Mouse (Mus musculus) cerebellum, adult 8-10 months (tissue): ENCODE results near the gene Heatr5a.

Experiments used
- DNase-seq: peaks from one replicate; pipeline ENCODE4 v3.0.0; 2022

Gene Heatr5a

DNA sequence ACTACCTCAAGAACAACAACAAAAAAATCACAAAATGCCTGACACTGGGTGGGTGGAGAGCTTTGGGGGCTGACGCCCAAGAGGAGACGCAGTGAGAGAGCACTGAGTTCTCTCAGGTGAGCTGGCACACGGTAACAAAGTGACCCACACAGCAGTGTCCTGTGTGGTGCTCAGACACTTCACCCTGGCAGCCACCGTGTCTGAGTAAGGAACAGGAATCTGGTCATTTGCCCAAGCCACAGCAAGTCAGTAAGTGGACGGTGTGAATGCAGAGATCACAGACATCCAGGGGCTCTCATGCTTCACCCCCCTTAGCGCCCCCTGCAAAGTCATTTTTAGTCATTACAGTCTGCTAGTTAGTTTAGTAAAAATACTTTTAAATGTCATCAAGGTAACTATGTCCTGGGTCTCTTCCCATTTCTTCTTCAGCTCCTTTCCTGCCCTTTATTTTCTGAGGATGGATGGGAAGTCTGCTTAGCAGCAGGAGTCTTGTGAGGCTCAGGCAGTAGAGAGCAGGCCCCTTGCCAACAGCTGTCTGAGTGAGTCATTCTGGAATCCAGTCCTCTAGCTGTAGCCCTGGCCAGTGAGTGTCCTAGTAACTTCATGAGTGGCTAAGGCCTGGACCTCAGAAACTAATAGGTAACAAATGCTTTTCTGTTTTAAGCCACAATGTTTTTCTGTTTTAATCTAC is 88.4 kb downstream of the Heatr5a start:
- DNase-seq: peak; percentile 39

GRCm38 (mm10) chr12:51881775-51882174 is 89.3 kb downstream of the Heatr5a start:
- no peak for DNase-seq

DNA sequence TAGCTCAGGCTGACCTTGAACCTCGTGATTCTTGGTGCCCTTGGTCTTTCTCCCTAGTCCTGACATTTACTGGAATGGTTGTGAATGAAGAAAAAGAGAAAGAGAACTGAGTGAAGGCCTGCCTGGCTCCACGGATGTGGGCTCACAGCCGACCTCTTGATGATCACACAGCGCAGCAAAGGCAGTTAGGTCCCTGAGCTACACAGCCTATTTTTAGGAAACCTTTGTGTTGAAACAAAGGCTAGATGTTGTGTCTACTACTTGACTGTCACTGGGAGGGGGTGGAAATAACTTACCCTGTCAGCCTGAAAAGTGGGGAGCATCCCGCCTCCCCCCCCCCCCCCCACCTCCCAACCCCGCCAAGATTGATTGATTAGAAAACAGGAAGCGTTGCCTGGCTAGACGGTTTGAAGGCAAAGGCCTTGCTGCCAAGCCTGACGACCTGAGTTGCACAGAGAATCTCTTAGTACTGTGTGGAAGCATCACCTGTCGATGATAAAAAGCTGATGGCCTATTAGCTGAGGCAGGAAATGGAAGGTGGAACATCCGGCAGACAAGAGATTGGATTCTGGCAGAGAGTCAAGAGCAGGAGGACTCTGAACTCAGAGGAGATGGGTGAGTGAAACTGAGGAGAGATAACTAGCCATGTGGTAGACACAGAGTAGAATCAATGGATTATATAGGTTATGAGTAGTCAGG is 99.5 kb downstream of the Heatr5a start:
- DNase-seq: no peak

GRCm38 (mm10) chr12:51869511-51869910 is 101.6 kb downstream of the Heatr5a start:
- DNase-seq: no peak

DNA sequence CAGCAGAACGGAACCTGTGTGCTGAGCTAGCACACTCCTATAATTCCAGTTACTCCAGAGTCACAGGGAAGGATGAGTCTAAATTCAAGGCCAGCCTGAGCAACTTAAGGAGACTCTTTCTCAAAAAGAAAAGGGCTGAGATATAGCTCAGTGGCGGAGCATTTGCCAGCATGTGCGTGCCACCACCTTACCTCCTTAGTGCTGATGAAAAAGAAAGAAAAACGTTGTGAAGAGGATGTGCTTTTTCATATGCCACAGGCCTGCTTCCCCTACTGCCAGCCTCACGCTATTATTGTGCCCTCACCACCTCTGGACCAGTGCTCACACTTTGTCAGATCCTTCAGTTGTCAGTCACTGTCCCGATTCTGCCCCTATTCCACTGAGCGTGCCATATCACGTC is 104.0 kb downstream of the Heatr5a start:
- no peak for DNase-seq

- DNase-seq: no peak
These were observed 104.8 kb downstream of the Heatr5a start for GRCm38 (mm10) chr12:51866226-51866910.

- DNase-seq: no peak
These were observed 105.3 kb downstream of the Heatr5a start for GRCm38 (mm10) chr12:51865790-51866179.

DNA sequence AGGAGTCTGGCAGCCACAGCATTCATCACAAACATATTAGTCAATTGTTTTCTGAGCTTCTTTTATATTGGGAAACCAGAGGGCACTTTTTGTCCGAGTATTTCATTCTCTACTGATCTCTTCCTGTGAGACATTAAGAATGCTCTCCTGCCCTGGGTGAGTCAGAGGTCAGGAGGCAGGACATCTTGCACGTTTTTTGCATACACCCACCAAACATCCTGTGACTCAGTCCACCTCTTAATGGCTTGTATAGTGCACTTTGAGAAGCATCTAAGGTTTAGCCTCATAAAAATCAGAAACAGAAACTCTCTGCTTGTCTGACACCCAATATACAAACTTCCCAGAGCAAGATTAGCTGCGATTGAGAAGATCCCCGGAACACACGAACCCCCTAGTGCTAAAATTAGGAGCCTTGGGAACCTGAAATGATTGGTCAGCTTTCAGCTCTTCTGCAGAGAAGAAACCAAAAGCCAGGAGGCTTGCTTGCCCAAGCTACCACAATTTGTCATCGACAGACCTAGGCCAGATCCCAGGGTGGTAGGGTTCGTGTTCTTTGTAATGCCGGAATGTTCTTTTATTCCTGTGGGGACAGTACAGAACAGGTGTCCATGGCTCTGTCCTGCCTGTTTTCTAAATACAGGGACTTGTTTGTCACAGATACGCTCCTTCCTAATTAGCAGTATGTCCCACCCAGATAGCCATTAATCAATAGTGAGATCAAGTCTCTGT is 105.9 kb downstream of the Heatr5a start:
- no peak for DNase-seq

- DNase-seq: no peak
These were observed 107.8 kb downstream of the Heatr5a start for GRCm38 (mm10) chr12:51863116-51864002.

- DNase-seq: no peak
These were observed 112.7 kb downstream of the Heatr5a start for GRCm38 (mm10) chr12:51858134-51859028.

DNA sequence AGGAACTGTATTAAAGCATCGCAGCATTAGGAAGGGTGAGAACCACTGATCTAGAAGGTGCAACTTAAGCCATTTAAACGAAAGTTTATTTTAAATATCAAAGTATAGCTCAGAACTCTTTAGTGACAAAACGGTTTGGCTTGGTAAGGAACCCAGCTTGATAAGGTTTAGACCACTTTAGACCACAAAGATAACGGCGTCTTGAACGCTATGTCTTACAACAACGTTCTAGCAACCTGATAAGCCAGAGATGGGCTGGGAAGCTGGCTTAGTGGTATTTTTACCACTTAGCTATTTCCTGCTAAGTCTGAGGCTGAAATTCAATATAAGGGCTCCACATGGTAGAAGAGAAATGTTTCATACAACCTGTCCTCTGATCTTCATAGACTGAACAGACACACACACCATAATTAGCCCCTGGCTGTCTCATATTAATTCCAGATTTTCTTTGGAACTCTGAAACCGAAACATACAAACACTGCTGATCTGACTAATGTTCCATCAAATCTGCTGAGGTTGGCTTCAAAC is 114.3 kb downstream of the Heatr5a start:
- no peak for DNase-seq

DNA sequence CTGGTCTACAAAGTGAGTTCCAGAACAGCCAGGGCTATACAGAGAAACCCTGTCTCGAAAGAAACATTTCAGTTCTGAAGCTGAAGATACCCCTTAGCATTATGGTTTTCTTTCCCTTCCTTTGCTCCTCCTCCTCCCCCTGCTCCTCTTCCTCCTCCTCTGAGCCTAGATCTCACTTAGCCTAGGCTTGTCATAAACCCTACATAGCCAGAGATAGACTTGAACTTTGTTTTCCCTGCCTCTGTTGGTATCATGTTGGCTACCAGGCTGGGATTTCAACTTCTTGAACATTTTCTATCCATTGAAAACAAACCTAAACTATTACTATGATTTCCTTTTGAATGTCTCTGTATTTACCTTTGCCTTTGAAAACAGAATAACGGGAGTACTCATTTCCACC is 115.2 kb downstream of the Heatr5a start:
- no peak for DNase-seq

DNA sequence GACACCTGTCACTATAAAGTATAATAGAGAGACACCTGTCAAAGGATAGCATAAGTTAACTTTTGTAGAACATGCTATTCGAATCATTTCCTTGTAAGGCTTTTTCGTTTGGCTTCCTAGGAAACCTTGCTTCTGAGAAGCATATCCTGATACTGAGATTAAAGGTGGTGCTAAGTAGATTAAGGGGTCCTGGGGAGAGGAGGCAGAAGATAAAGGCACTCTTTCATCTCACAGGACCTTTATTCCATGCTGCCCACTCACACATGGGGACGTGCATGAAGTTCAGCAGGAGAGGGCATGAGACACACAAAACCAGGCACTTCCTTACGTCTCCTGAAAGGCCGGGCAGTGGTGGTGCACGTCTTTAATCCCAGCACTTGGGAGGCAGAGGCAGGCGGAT is 115.7 kb downstream of the Heatr5a start:
- DNase-seq: no peak

GRCm38 (mm10) chr12:51851617-51852016 is 119.5 kb downstream of the Heatr5a start:
- DNase-seq: no peak

DNA sequence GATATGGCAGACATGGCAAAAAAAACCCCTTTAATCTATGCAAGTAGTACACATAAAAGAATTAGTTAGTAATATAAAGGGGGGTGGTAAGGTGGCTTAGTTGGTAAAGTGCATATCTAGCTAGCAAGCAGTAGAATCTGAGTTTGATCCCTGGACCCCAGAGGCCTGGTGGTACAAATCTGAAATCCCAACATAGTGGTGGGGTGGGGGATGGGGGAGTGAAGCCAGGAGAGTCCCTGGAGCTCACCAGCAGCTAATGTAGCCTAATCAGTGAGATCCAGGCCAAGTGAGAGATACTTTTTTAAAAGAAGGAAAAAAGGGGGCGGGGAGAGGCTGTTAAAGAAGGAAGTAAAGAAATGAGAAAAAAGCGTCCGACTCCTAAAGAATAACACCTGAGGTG is 120.0 kb downstream of the Heatr5a start:
- DNase-seq: no peak

GRCm38 (mm10) chr12:51850339-51850738 is 120.8 kb downstream of the Heatr5a start:
- DNase-seq: no peak

- no peak for DNase-seq
These were observed 121.2 kb downstream of the Heatr5a start for GRCm38 (mm10) chr12:51849902-51850301.

- DNase-seq: no peak
These were observed 123.0 kb downstream of the Heatr5a start for GRCm38 (mm10) chr12:51847953-51848680.

- no peak for DNase-seq
These were observed 125.9 kb downstream of the Heatr5a start for GRCm38 (mm10) chr12:51845261-51845660.

DNA sequence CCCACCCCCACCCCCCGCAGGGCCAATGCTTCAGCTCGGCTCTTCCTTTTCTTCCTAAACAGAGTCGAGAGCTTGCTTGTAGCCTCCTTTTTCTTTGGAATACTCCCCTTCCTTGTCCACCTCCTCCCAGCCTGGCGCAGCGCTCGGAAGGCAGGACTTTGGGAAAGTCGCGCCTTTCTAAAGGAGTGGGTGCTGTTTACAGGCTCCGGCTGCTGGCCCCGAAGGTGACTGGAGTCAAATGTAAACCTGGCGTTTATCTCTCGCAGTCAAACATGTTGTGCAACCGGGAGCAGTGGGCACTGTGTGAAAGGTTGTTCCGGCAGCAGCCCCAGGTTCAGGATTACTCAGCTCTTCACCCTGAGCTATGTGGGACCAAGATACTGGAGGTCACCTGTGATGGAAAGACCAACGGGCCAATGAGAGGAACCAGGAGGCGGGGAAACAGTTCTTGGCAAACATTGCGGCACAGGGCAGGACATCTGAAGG is 126.3 kb downstream of the Heatr5a start:
- DNase-seq: peak; percentile 96
